Mouse (Mus musculus) Muller cell, postnatal 12 days (primary cell): ENCODE measurements around the gene Defb7.

Experiments used
- DNase-seq: peaks from one replicate; pipeline ENCODE4 v3.0.0-alpha.2; 2015; ENCODE audit errors: inconsistent ontology term

Defb7 gene

DNA sequence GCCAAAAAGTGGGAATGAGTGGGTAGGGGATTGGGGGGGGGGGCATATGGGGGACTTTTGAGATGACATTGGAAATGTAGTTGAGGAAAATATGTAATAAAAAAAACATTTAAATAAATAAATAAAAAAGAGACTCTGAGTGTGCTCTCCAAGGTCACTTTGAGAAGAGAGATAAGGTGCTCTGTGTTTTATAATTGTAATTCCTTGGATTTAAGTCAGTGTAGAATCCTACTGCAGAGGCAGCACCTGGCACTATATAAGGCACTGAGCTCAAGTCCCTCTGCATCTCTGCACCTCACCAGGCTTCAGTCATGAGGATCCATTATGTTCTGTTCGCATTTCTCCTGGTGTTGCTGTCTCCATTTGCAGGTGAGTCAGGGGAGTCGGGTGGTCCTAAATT is at the start of gene Defb7:
TSS of gene Defb7 (plus strand) at position 301 of the 400 bp plus-strand sequence.
- no peak for DNase-seq

DNA sequence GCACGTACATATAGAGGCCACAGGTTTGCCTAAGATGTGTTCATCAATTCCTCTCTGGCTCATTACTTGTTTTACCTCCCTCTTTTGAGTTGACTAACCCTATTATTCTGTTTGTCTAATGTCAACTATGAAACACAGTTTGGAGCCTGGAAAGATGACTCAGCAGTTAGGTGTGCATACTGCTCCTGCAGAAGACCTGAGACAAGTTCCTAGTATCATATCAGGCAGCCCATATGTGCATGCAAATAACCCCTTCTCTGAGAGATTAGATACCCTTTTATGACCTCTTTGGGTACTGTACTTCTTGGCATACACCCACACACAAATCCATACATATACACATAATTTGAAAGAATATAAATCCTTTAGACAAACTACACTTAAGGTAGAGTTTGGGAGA is 48.5 kb upstream of the Defb7 start:
- no peak for DNase-seq

DNA sequence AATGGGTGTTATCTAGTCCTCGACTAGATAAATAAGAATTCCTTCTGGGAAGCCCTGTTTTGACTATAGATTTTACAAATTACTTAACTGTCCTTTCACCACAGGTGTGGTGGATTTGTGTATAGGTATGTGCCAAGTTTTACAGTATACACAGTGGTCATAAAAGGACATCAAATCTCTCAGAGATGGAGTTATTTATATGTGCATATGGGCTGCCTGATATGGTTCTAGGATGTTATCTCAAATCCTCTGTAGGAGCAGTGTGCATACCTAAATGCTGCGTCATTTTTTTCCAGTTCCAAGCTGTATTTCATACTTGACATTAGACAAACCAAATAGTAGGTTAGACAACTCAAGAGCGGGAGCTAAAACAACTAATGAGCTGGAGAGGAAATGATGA is 33.5 kb upstream of the Defb7 start:
- no peak for DNase-seq

DNA sequence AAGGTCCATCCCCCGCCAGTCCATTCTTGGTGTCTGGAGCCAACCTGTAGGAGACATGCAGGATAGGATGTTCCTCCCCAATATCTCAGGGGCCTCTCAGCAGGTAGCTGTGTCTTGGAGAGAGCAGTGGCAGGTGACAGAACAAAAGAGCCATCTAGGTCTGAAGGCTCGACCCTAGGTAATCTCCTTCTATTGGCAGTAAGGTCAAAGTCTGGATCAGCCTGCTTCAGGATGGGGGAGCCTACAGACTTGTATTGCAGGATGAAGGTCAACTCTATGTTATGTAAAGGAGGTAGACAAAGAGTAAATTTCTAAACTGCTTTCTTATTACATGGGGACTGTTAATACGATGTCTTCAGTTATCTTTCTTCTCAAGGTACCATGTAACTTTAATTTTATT is 25.9 kb upstream of the Defb7 start:
- DNase-seq, result no peak

DNA sequence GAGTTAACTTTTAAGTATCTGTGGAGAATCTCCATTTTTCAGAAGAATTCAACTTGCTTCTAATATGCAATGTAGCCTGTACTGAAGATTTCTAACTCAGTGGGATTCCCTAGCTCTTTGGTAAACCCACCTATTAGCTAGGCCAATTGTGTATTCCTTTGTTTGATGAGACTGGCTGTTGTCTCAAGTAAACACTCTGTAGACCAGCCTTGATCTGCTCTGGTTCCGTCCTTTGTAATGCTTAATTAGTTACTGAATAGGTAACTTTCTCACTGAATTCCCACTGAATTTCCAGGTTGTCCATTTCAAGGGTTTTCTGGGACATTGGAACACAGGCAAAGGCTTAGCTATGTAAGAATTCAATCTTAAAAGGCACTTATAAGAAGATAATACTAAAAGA is 5.6 kb downstream of the Defb7 start:
- DNase-seq, result no peak

DNA sequence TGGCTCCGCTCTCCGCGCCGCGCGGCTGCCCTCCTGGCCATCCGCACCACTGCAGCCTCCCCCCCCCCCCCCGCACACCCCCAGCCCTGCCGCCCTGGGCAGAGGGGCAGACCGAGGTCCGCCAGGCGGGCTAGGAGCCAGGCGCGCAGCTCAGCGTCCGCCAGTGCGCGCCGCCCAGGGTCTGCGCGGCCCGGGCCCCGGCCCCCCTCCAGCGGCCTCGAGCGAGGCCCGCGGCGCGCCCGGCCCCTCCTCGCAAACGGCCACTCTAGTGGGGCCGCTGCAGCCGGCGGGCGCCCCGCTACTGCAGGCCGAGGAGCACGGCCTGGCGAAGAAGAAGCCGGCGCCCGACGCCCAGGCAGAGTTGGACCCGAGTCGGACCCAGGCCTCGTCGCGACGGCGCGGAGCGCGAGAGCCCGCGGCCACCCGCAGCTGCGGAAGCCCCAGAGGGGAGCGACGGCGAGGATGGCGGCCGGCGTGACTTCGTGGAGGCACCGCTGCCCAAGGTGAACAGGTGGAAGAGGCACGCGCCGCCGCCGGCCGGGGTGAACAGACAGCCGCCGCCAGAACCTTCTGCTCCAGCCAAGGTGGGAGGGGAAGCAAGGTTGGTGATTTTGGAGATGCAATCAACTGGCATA is 40.4 kb downstream of the Defb7 start:
- DNase-seq, result no peak

DNA sequence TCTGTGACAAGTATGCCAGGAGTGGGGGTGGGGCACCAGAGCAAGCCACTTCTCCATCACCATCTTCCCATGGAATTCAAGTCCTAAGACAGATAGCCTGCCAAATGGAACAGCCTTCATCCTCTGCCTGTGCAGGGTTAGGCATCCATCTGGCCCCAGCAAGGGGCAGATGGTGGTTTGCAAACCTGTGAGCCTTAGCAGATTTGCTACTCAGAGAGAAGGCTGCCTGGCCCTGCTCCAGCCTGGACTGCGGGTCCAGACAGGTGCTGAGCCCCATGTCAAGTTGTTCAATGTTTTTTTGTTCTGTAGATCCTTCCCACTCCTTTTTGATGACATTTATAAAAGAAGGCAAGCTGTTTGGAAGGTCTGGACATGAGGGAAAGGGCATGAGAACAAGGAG is 45.5 kb downstream of the Defb7 start:
- DNase-seq, result no peak
